Mouse (Mus musculus): ENCODE measurements around the gene Ttc25. TPM values are rescaled to one million over a fixed set of nuclear protein-coding genes. Genes with fewer than 3 reads are reported as not detected.
A peak's percentile ranks its signal among the peaks of the same experiment; 100 is the strongest.

Gene Ttc25
- 0.24 and 0.45 TPM in 2 replicates for polyA plus RNA-seq (2015; fragmentation: Nextera tagmentation; extraction: Ambion mirVana)

DNA sequence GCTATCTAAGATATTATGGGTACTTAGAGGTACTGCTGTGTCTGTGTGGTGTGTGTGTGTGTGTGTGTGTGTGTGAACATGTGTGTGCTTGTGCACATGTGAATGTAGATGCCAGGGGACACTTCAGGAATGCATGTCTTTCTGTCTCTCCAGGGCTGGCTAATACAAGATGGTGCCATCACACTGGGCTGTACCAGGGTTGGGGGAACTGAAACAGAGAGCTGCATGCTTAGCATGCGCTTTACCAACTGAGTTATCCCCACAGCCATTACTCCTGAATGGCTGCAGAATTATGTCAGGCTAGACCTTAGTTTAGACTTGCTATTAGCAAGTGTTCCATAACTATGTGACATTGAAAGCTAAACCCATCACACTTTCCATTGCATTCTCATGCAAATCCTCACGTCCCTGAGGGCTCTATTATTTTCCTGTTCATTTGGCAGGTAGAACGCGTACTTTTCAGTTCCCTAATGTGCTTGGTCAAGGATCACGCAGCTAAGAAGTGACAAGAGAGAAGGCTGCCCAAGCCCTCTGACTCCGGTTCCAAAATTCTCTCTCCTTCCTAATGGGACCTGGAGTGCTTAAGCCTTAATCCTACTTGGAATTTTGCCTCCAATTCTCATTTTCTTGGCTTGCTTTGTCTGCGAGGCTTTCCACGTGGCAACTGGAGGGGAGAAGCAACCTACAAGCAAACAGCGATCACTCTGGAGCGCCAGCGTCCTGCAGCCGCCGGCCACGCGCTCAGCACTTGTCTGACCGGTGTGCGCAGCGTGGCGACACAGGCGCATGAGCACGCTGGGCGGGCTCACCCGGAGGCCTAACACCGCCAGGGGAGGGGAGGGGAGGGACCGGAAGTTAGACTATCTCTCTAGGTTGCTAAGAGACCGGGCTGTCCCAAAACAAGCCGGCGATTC, at the start of gene Ttc25:
Ttc25 (plus strand) TSS at position 776 of the 914 bp plus-strand sequence.
- no peaks in the 10 kb centered on the region for H3K27me3 ChIP-seq (replicated peaks; ENCODE audit: control insufficient read depth, insufficient read depth, low read length)
- H3K4me1 ChIP-seq (ENCODE audit: control insufficient read depth, insufficient read depth, low read length): peaks cover 8% of the 10 kb centered on the region; the same call in 1 of the 2 replicates
- peak within 1 kb of the TSS; percentile 70 for H3K27ac ChIP-seq (ENCODE audit: low read length)
- WGBS: 5% methylated on average over 28 of the region's 28 CpGs
- peak; percentile 99 for ATAC-seq
- H3K9ac ChIP-seq (ENCODE audit: low read depth, low read length): peak within 1 kb of the TSS; percentile 68
- peak within 1 kb of the TSS; percentile 86 for H3K4me2 ChIP-seq (ENCODE audit: low read depth, low read length)
- H3K9me3 ChIP-seq (ENCODE audit: control insufficient read depth, low read length): no peaks in the 10 kb centered on the region
- H3K36me3 ChIP-seq (ENCODE audit: control insufficient read depth, insufficient read depth, low read length): no peaks in the 10 kb centered on the region
- peak within 1 kb of the TSS; percentile 56 for H3K4me3 ChIP-seq (ENCODE audit: low read length)

DNA sequence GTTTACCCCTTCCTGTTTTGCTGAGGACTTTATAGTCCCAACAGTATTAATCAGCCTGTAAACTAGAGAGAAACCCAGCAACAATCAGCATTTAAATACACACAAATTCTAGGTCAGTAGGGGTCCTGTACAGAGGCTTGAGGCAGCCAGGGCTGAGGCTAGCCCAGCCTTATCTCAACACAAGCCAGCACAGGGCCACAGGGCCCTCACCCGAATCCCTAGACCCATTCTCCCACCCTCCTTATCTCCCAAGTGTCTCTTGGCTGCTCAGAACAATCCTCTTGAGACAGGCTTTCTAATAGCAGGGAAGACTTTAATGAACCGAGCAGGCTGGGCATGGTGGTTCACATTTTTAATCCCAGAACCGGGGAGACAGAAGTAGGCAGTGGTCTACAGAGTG, 45.2 kb upstream of the Ttc25 start:
- H3K27me3 ChIP-seq (replicated peaks; ENCODE audit: control insufficient read depth, insufficient read depth, low read length): no peaks in the 10 kb centered on the region
- peaks cover 35% of the 10 kb centered on the region for H3K36me3 ChIP-seq (ENCODE audit: control insufficient read depth, insufficient read depth, low read length)
- ATAC-seq: no peak
- H3K4me2 ChIP-seq (ENCODE audit: low read depth, low read length): no peak overlapping the region
- no peak overlapping the region for H3K4me3 ChIP-seq (ENCODE audit: low read length)
- no peak overlapping the region for H3K9ac ChIP-seq (ENCODE audit: low read depth, low read length)
- H3K27ac ChIP-seq (ENCODE audit: low read length): no peak overlapping the region
- 85% methylated on average over 3 of the region's 3 CpGs for WGBS
- no peaks in the 10 kb centered on the region for H3K4me1 ChIP-seq (ENCODE audit: control insufficient read depth, insufficient read depth, low read length)
- no peaks in the 10 kb centered on the region for H3K9me3 ChIP-seq (ENCODE audit: control insufficient read depth, low read length)

GRCm38 (mm10) chr11:100500651-100501050, 44.8 kb upstream of the Ttc25 start:
- WGBS: 85% methylated on average over 7 of the region's 7 CpGs
- no peak overlapping the region for H3K4me2 ChIP-seq (ENCODE audit: low read depth, low read length)
- H3K4me3 ChIP-seq (ENCODE audit: low read length): no peak overlapping the region
- no peak overlapping the region for H3K27ac ChIP-seq (ENCODE audit: low read length)
- no peaks in the 10 kb centered on the region for H3K4me1 ChIP-seq (ENCODE audit: control insufficient read depth, insufficient read depth, low read length)
- H3K27me3 ChIP-seq (replicated peaks; ENCODE audit: control insufficient read depth, insufficient read depth, low read length): no peaks in the 10 kb centered on the region
- H3K36me3 ChIP-seq (ENCODE audit: control insufficient read depth, insufficient read depth, low read length): peaks cover 32% of the 10 kb centered on the region
- no peak overlapping the region for H3K9ac ChIP-seq (ENCODE audit: low read depth, low read length)
- H3K9me3 ChIP-seq (ENCODE audit: control insufficient read depth, low read length): no peaks in the 10 kb centered on the region
- ATAC-seq: no peak

DNA sequence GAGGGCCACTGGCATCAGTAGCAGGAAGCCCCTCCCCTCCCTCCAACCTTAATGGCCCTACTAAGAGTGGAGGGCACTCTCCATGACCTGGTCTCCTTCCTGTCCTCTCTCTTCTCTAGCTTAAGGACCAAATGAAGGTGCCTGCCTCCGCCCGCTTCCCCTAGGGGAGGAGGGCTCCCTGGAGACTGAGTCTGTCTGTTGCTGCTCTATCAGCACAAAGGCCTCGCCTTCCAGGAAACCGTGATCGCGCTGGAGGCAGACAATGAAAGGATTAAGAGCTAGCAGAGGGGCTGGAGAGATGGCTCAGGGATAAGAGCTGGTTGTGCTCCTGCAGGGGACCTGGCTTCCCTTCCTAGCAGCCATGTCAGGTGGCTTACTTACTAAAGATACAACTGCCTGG, 44.1 kb upstream of the Ttc25 start:
- 40% methylated on average over 6 of the region's 6 CpGs for WGBS

GRCm38 (mm10) chr11:100504990-100505660, 40.3 kb upstream of the Ttc25 start:
- Histone ChIP-seq H3K27ac (ENCODE audit: low read length) (no peak overlapping the region), H3K9me3 (ENCODE audit: control insufficient read depth, low read length) (no peaks in the 10 kb centered on the region), H3K36me3 (ENCODE audit: control insufficient read depth, insufficient read depth, low read length) (peaks cover 21% of the 10 kb centered on the region), H3K9ac (ENCODE audit: low read depth, low read length) (no peak overlapping the region), H3K4me3 (ENCODE audit: low read length) (no peak overlapping the region), H3K27me3 (replicated peaks; ENCODE audit: control insufficient read depth, insufficient read depth, low read length) (no peaks in the 10 kb centered on the region), H3K4me1 (ENCODE audit: control insufficient read depth, insufficient read depth, low read length) (no peaks in the 10 kb centered on the region), H3K4me2 (ENCODE audit: low read depth, low read length) (no peak overlapping the region)
- no peak for ATAC-seq
- 93% methylated on average over 12 of the region's 12 CpGs for WGBS

More for the DNA sequence above, 44.1 kb upstream of the Ttc25 start:
- Histone ChIP-seq H3K27me3 (replicated peaks; ENCODE audit: control insufficient read depth, insufficient read depth, low read length) (no peaks in the 10 kb centered on the region), H3K36me3 (ENCODE audit: control insufficient read depth, insufficient read depth, low read length) (peaks cover 32% of the 10 kb centered on the region), H3K4me2 (ENCODE audit: low read depth, low read length) (no peak overlapping the region), H3K4me3 (ENCODE audit: low read length) (no peak overlapping the region), H3K4me1 (ENCODE audit: control insufficient read depth, insufficient read depth, low read length) (no peaks in the 10 kb centered on the region), H3K27ac (ENCODE audit: low read length) (no peak overlapping the region), H3K9ac (ENCODE audit: low read depth, low read length) (no peak overlapping the region), H3K9me3 (ENCODE audit: control insufficient read depth, low read length) (no peaks in the 10 kb centered on the region)
- no peak for ATAC-seq

DNA sequence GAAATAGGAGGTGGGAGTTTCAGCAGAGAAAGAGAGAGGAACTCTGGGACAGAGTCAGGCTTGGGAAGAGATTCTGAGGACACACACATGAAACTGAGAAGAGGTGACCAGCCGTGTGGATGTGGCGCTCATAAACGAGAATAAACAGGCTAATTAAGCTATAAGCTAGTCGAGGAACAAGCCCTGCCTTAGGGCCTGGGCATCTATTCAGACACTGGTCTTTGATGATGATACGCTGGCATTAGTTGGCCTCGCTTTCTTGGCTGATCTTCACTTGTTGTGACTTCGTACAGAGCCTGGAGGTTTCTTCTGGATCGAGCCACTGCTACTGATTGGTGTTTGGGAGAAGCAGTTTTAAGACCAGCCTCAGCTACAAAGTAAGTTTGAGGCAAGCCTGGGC, 39.4 kb upstream of the Ttc25 start:
- H3K27me3 ChIP-seq (replicated peaks; ENCODE audit: control insufficient read depth, insufficient read depth, low read length): no peaks in the 10 kb centered on the region
- H3K27ac ChIP-seq (ENCODE audit: low read length): no peak overlapping the region
- H3K9ac ChIP-seq (ENCODE audit: low read depth, low read length): no peak overlapping the region
- H3K4me1 ChIP-seq (ENCODE audit: control insufficient read depth, insufficient read depth, low read length): no peaks in the 10 kb centered on the region
- no peak overlapping the region for H3K4me3 ChIP-seq (ENCODE audit: low read length)
- H3K36me3 ChIP-seq (ENCODE audit: control insufficient read depth, insufficient read depth, low read length): peaks cover 21% of the 10 kb centered on the region
- no peak for ATAC-seq
- H3K9me3 ChIP-seq (ENCODE audit: control insufficient read depth, low read length): no peaks in the 10 kb centered on the region
- WGBS: 90% methylated on average over 8 of the region's 8 CpGs
- H3K4me2 ChIP-seq (ENCODE audit: low read depth, low read length): no peak overlapping the region

DNA sequence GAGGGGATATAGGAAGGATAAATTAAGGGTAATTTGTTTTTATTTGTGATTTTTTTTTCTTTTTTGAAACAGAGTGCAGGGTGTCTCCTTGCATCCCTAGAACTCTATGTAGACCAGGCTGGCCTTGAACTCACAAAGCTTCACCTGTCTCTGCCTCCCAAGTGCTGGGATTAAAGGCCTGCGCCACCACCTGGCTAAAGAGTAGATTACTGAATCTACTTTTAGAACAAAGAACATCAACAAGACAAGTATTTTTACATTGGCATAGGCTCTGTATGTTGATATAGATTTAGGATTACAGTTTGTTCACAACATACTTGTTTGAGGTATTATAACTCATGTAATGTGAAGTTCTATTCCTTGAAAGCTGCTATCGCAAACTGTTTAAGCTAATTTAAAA, 34.9 kb upstream of the Ttc25 start:
- Histone ChIP-seq H3K27me3 (replicated peaks; ENCODE audit: control insufficient read depth, insufficient read depth, low read length) (no peaks in the 10 kb centered on the region), H3K4me3 (ENCODE audit: low read length) (no peak overlapping the region), H3K9ac (ENCODE audit: low read depth, low read length) (no peak overlapping the region), H3K4me1 (ENCODE audit: control insufficient read depth, insufficient read depth, low read length) (no peaks in the 10 kb centered on the region), H3K36me3 (ENCODE audit: control insufficient read depth, insufficient read depth, low read length) (peaks cover 22% of the 10 kb centered on the region), H3K9me3 (ENCODE audit: control insufficient read depth, low read length) (no peaks in the 10 kb centered on the region), H3K27ac (ENCODE audit: low read length) (no peak overlapping the region), H3K4me2 (ENCODE audit: low read depth, low read length) (no peak overlapping the region)
- WGBS: 94% methylated on average over 2 of the region's 2 CpGs
- no peak for ATAC-seq

- Histone ChIP-seq H3K9ac (ENCODE audit: low read depth, low read length) (no peak overlapping the region), H3K36me3 (ENCODE audit: control insufficient read depth, insufficient read depth, low read length) (peaks cover 14% of the 10 kb centered on the region), H3K9me3 (ENCODE audit: control insufficient read depth, low read length) (no peaks in the 10 kb centered on the region), H3K4me2 (ENCODE audit: low read depth, low read length) (no peak overlapping the region), H3K27ac (ENCODE audit: low read length) (no peak overlapping the region), H3K4me1 (ENCODE audit: control insufficient read depth, insufficient read depth, low read length) (0 out of 2 replicates have a peak, but pooled peaks cover 5% of the 10 kb centered on the region), H3K27me3 (replicated peaks; ENCODE audit: control insufficient read depth, insufficient read depth, low read length) (no peaks in the 10 kb centered on the region), H3K4me3 (ENCODE audit: low read length) (no peak overlapping the region)
- 92% methylated on average over 1 of the region's 1 CpGs for WGBS
- no peak for ATAC-seq
These were observed 33.0 kb upstream of the Ttc25 start for GRCm38 (mm10) chr11:100512384-100512783.

GRCm38 (mm10) chr11:100513716-100514115, 31.7 kb upstream of the Ttc25 start:
- H3K27ac ChIP-seq (ENCODE audit: low read length): no peak overlapping the region
- no peak overlapping the region for H3K9ac ChIP-seq (ENCODE audit: low read depth, low read length)
- no peaks in the 10 kb centered on the region for H3K9me3 ChIP-seq (ENCODE audit: control insufficient read depth, low read length)
- peaks cover 16% of the 10 kb centered on the region; the same call in 1 of the 2 replicates for H3K4me1 ChIP-seq (ENCODE audit: control insufficient read depth, insufficient read depth, low read length)
- no peaks in the 10 kb centered on the region for H3K27me3 ChIP-seq (replicated peaks; ENCODE audit: control insufficient read depth, insufficient read depth, low read length)
- 86% methylated on average over 10 of the region's 10 CpGs for WGBS
- H3K4me2 ChIP-seq (ENCODE audit: low read depth, low read length): no peak overlapping the region
- no peak overlapping the region for H3K4me3 ChIP-seq (ENCODE audit: low read length)
- ATAC-seq: no peak
- peaks cover 11% of the 10 kb centered on the region for H3K36me3 ChIP-seq (ENCODE audit: control insufficient read depth, insufficient read depth, low read length)

Measured in intestine, embryonic 16.5 days (tissue).